Mouse (Mus musculus) 416B (cell line): ENCODE results near the gene Olfr322.
"Not testable (repeated sequence)": the region's sequence is repeated elsewhere in the genome, so short reads cannot be mapped to it uniquely, and the experiment has no call there.

ENCODE experiments used
- DNase-seq: peaks from one replicate; pipeline ENCODE4 v3.0.0; 2011; ENCODE audit warnings: low read depth

Olfr322 gene

GRCm38 (mm10) chr11:58658596-58658995, at the start of gene Olfr322:
Olfr322 (plus strand) TSS chr11:58658782.
- no peak for DNase-seq

GRCm38 (mm10) chr11:58613359-58613758, 45.2 kb upstream of the Olfr322 start:
- DNase-seq, result no peak

GRCm38 (mm10) chr11:58614526-58614925, 44.1 kb upstream of the Olfr322 start:
- DNase-seq, result peak; percentile 9

- DNase-seq, result no peak
Measured at GRCm38 (mm10) chr11:58615975-58616374, 42.6 kb upstream of the Olfr322 start, which contains the start of gene 2210407C18Rik. 2210407C18Rik (minus strand) TSS chr11:58616075.

GRCm38 (mm10) chr11:58618369-58618768, 40.2 kb upstream of the Olfr322 start:
- DNase-seq, result no peak

- no peak for DNase-seq
Measured at GRCm38 (mm10) chr11:58618793-58619192, 39.8 kb upstream of the Olfr322 start.

- DNase-seq, result no peak
Measured at GRCm38 (mm10) chr11:58626146-58626545, 32.4 kb upstream of the Olfr322 start.

GRCm38 (mm10) chr11:58630401-58630800, 28.2 kb upstream of the Olfr322 start, which contains the start of gene Olfr323:
Olfr323 (minus strand) TSS chr11:58630501.
- no peak for DNase-seq

GRCm38 (mm10) chr11:58634878-58635277, 23.7 kb upstream of the Olfr322 start:
- DNase-seq, result no peak

- peak; percentile 77 for DNase-seq
Measured at GRCm38 (mm10) chr11:58636376-58636977, 22.1 kb upstream of the Olfr322 start.

- peak; percentile 9 for DNase-seq
Measured at GRCm38 (mm10) chr11:58638176-58638701, 20.3 kb upstream of the Olfr322 start.

- peak; percentile 83 for DNase-seq
Measured at GRCm38 (mm10) chr11:58640272-58640867, 18.2 kb upstream of the Olfr322 start, which contains the start of gene Trim58. Trim58 (plus strand) TSS chr11:58640465.

- peak; percentile 78 for DNase-seq
Measured at GRCm38 (mm10) chr11:58641057-58641456, 17.5 kb upstream of the Olfr322 start.

GRCm38 (mm10) chr11:58641638-58642358, 16.8 kb upstream of the Olfr322 start:
- DNase-seq, result peak; percentile 77

GRCm38 (mm10) chr11:58643350-58643749, 15.2 kb upstream of the Olfr322 start:
- peak; percentile 80 for DNase-seq

- DNase-seq, result no peak
Measured at GRCm38 (mm10) chr11:58655151-58655550, 3.4 kb upstream of the Olfr322 start.

GRCm38 (mm10) chr11:58669252-58669651, 10.7 kb downstream of the Olfr322 start:
- DNase-seq, result no peak

- peak; percentile 6 for DNase-seq
Measured at GRCm38 (mm10) chr11:58671825-58672224, 13.2 kb downstream of the Olfr322 start.

GRCm38 (mm10) chr11:58680799-58681198, 22.2 kb downstream of the Olfr322 start, which contains the start of gene Olfr320:
Olfr320 (plus strand) TSS chr11:58681099.
- DNase-seq, result no peak

- DNase-seq, result no peak
Measured at GRCm38 (mm10) chr11:58698862-58699261, 40.3 kb downstream of the Olfr322 start, which contains the start of gene Olfr319. Olfr319 (plus strand) TSS chr11:58699162.

- DNase-seq, result no peak
Measured at GRCm38 (mm10) chr11:58709086-58709485, 50.5 kb downstream of the Olfr322 start.

- not testable (repeated sequence) for DNase-seq
Measured at GRCm38 (mm10) chr11:58717723-58718122, 59.1 kb downstream of the Olfr322 start.
